Mouse (Mus musculus) layer of hippocampus, adult 18-20 months (tissue): ENCODE measurements around the gene Vstm2b. TPM values are rescaled to one million over a fixed set of nuclear protein-coding genes. Genes with fewer than 3 reads are reported as not detected.

ENCODE experiments used
- DNase-seq, 2 experiments: peaks; one replicate each; pipeline ENCODE4 v3.0.0; 2022; ENCODE audit warnings: low spot score in 2 of 2
- long read RNA-seq: library from polyadenylated mRNA; stranded (forward); transcript quantifications from one replicate; pipeline ENCODE4 v2.0.0, GENCODE M21; 2021
- total RNA-seq, 2 experiments: library from RNA; stranded (reverse); gene quantifications; 2 replicates each; pipeline ENCODE4 v1.2.3; 2021

The Vstm2b gene
- total RNA-seq, result 10 to 100 TPM; 69.8 to 77.5 TPM
- long read RNA-seq, transcript Vstm2b-203 (5 exons, 1,455 nt), result major isoform, 53 of 113 reads
- long read RNA-seq, transcript Vstm2b-201 (6 exons, 2,627 nt), result minor isoform, 13 of 113 reads
- long read RNA-seq, partial matches to known transcripts, result 26 of 113 reads
- long read RNA-seq, other reads (novel, unspliced or antisense), result 21 of 113 reads

GRCm38 (mm10) chr7:40898096-40898710 lies at the start of gene Vstm2b:
Gene Vstm2b, plus strand, starts transcription at chr7:40898328.
- no peak for DNase-seq

DNA sequence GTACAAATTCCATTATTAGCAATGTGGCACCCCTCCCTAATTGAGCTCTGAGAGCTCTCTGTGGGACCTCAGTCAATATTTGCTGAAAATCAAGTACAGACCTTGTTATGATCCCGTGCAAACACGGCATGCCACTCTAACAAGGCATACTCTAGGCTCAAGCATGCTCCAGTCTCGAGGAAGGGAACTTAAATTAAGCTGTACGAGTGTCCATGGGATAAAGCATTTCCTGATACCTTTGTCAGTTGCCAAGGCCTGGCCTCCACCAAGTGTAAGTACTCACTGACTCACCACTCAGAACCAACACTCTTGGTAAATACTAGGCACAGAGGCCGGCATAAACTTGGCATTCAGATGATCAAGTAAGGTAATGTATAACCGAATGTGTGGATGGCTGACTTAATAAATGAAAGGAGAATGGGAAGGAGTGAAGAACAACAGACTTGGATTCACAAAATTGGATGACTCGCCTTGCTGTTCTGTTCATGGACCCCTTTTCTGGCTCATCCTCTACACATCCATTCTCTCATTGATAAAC lies 42.0 kb upstream of the Vstm2b start:
- no peak for DNase-seq

DNA sequence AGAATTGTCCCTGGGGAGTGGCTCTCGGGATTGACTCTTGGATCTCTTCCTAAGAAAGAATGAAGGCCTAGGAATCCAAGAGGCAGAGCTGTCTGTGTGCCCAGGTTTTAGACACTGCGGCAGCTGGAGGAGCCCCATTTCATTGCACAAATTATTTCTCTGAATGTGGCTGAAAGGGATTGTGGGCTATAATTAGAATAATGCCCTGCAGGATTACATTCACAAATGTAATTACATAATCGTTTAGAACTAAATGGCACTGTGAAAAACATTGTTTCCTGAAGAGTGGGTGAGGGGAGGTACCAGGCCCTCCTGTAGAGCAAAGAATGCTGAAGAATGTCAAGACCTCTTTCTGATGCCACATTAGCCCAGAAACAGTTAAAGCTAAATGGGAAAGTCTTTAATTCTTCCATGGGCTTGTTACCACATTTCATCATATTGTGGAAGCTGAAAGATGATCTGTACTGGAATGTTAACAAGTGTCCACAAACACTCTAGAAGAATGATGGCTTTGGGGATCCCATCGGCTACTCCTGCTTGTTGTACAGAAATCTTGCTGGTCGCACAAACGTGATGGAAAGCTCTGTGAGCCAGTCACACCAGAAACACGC lies 24.6 kb upstream of the Vstm2b start:
- no peak for DNase-seq

- DNase-seq, result peak in 1 of 2 experiments; percentile 58
Observed at GRCm38 (mm10) chr7:40884855-40885489, 13.2 kb upstream of the Vstm2b start.

- DNase-seq, result no peak
Observed at GRCm38 (mm10) chr7:40888358-40888757, 9.8 kb upstream of the Vstm2b start.

DNA sequence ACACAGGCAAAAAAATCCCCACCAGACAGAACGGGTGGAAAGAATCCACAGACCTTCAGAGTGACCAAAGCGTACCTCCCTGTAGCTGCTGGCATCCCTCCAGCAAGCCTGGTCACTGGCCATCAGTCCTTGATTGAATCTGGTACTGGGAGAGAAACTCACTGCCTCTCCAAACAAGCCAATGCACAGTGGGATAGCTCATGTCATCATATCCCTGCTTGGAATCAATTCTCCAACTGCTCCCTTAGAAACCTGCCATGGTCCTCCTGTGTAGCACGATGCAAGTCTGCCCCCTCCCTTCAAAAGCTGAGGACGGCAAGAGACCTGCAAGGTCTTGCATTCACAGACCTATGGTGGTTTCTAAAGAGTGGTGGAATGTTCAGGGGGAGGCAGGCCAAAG lies 1.2 kb upstream of the Vstm2b start:
- peak in 1 of 2 experiments; percentile 45 for DNase-seq

GRCm38 (mm10) chr7:40898711-40899375 lies 715 bp downstream of the Vstm2b start:
- peak; percentile 56 to 65 for DNase-seq

DNA sequence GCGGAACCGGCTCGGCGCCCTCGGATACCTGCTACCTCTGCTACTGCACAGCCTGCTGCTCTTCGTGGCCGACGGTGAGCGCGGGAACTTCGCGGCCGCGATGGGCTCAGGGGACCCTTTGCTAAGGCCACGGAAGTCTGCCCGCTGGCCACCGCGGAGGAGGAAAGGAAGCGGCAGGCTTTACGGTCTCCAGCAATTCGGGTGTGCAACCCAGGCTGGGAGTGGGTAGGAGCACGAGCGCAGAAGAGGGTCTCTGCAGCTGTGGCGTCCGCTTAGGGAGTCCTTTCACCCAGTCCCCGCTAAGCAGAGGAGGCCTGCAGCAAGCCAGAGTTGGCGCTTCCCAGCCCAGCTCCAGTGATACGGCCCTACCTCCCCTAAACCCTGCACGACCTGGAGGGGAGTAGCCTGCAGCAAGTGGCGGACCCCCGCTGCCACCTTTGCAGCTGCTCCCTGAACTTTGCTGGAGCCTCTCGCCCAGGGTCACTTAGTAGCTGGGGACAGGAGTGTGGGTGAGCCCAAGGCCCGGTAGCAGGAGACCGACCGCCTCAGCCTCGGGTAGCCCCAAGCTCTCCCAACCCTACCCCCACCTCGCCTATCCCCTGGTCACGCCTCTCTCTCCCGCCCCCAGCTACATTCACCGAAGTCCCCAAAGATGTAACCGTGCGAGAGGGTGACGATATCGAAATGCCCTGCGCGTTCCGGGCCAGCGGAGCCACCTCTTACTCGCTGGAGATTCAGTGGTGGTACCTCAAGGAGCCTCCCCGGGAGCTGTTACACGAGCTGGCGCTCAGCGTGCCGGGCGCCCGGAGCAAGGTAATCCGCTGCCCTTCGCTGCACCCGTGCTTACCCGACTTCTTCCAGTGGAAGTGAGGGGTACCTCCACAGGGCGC lies 1.5 kb downstream of the Vstm2b start:
- peak in 1 of 2 experiments; percentile 59 for DNase-seq

GRCm38 (mm10) chr7:40901201-40901600 lies 3.1 kb downstream of the Vstm2b start:
- peak; percentile 84 to 95 for DNase-seq

GRCm38 (mm10) chr7:40902506-40902905 lies 4.4 kb downstream of the Vstm2b start:
- peak in 1 of 2 experiments; percentile 51 for DNase-seq

DNA sequence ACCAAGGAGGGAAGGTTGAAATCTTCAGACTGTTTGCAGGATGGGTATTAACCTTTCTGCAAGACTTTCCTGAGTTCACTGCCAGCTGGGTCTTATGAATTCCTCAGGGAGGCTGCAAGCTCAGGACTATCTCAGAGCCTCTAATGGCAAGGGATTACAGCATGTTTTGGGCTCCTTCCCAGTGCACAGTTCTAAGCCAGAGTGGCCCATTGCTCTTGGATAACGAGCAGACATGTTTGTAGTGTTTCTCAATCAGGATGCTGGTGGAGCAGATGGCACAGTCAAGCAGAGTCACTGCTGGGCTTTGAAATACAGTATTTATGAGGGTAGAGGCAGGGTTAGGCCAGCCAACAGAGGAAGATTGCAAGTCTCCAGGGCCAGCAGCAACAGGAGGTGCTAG lies 8.4 kb downstream of the Vstm2b start:
- peak; percentile 47 to 80 for DNase-seq

- peak in 1 of 2 experiments; percentile 58 for DNase-seq
Observed at GRCm38 (mm10) chr7:40916761-40917160, 18.6 kb downstream of the Vstm2b start.

GRCm38 (mm10) chr7:40920118-40920517 lies 22.0 kb downstream of the Vstm2b start:
- DNase-seq, result no peak

DNA sequence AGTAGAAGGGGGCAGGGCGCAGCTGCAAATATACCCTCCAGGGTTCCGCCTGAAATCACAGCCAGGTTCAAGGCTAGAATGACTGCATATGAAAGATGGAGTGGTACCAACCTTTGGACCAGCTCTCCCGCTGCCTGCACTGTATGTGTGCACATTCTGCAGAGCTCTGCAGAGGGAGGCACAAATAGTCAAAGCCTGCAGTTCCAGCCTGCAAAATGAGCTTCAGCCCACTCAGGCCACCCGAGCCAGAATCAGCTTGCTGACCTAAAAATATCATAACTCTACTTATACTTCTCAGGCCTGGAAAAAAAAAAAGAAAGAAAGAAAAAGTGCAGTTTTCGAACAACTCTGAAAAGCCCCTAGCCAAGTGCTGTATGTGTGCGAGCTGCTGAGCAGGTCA lies 23.2 kb downstream of the Vstm2b start:
- DNase-seq, result peak in 1 of 2 experiments; percentile 44

GRCm38 (mm10) chr7:40922871-40923270 lies 24.7 kb downstream of the Vstm2b start:
- DNase-seq, result no peak

DNA sequence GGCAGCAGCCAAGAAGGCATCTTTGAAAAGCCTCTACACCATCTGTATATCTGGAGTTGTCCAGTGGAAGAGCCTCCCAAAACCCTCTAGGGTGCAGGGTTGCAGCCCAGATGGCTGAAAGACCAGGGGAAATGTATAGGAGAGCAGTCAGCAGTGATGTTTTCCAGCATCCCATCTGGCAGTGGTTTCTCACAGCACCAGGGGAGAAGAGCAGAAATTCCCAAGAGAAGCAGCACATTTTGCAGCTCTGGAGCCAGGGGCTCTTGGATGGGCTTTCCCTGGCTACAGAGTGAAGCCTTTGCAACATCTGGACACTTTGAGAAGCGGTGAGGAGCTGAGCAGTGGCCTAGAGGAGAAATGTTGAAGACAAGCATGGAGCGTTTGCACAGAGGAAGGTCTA lies 30.3 kb downstream of the Vstm2b start:
- no peak for DNase-seq

- no peak for DNase-seq
Observed at GRCm38 (mm10) chr7:40936617-40937212, 38.6 kb downstream of the Vstm2b start.

DNA sequence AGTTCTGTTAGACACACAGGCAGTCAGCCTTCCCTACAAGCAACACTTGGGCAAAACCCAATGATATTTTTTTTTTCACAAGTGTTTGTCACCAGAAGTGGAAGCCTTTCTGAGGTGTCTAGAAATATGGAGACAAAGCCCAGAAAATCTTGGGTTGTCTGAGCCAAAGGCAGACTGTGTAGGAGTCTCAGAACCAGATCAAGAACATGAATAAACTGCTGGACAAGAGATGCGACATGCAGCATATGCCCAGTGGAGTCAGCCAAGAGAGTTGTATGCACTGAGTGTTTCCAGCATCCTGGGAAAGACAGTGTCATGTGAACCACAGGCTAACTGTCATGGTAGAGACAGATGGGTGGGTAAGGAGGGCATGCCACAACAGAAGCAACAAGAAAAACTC lies 41.2 kb downstream of the Vstm2b start:
- no peak for DNase-seq

DNA sequence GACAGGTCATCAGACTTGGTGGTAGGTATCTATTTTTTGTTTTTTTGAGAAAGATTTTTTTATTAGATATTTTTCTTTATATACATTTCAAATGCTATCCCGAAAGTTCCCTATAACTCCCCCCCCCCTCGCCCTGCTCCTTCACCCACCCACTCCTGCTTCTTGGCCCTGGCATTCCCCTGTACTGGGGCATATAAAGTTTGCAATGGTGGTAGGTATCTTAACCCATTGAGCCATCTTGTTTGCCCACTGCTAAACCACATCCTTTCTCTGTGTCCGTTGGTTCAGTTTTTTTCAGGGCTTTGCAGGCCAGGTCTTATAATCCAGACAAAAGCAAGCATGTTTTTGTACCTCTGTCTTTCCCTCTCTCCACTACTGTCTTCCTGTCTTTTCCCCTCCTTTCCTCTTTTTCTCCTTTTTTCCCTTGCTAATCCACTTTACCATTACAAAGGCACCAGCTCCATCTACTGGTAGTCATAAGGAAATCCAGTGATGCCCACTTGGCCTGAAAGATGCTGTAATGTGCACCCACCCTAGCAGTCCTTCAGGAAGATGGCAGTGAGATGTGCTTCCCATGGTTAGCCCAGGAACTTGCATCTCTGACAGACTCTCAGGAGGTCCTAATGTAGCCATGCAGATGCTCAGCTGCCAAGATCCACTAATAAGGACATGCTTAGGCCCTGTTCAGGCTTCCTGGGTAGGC lies 44.3 kb downstream of the Vstm2b start:
- peak in 1 of 2 experiments; percentile 42 for DNase-seq
